Mouse (Mus musculus) spleen, adult 2 months (tissue): Measurements from ENCODE around the gene Coro6. TPM values are rescaled to one million over a fixed set of nuclear protein-coding genes. Genes with fewer than 3 reads are reported as not detected.

Experiments used
- DNase-seq, 2 experiments: peaks; one replicate each; pipeline versions ENCODE4 v3.0.0 to v3.0.0-alpha.2; 2012 to 2021; ENCODE audit warnings: low spot score in 2 of 2, low read depth in 1 of 2
- H3K27ac ChIP-seq: fragments of 200-500 bp; 2 replicates; pipeline ENCODE4 v1.5.1; 2012; ENCODE audit warnings: low read length, inconsistent platforms; ENCODE audit not compliant: insufficient read depth
- H3K27me3 ChIP-seq: fragments of 200-500 bp; 2 replicates; pipeline ENCODE4 v1.6.1; 2012; ENCODE audit warnings: mild to moderate bottlenecking, moderate library complexity, low read length, inconsistent platforms; ENCODE audit not compliant: control insufficient read depth, insufficient read depth
- H3K36me3 ChIP-seq: fragments of 200-500 bp; 2 replicates; pipeline ENCODE4 v1.6.1; 2012; ENCODE audit warnings: mild to moderate bottlenecking, low read length, inconsistent platforms; ENCODE audit not compliant: control insufficient read depth, insufficient read depth
- H3K4me1 ChIP-seq: fragments of 200-500 bp; 2 replicates; pipeline ENCODE4 v1.6.1; 2011; ENCODE audit warnings: inconsistent platforms; ENCODE audit not compliant: control insufficient read depth, insufficient read depth, insufficient read length
- H3K4me3 ChIP-seq: fragments of 200-500 bp; 2 replicates; pipeline ENCODE4 v1.5.1; 2011; ENCODE audit warnings: mild to moderate bottlenecking, inconsistent platforms; ENCODE audit not compliant: insufficient read depth, insufficient read length; ENCODE audit errors: extremely low read depth
- CTCF ChIP-seq: fragments of 200-500 bp; IDR thresholded peaks from 2 replicates; pipeline ENCODE4 v1.5.1; 2011; ENCODE audit warnings: mild to moderate bottlenecking, inconsistent platforms; ENCODE audit not compliant: insufficient read depth, insufficient read length, insufficient replicate concordance; ENCODE audit errors: extremely low read depth
- POLR2A ChIP-seq: fragments of 200-500 bp; IDR thresholded peaks from 2 replicates; pipeline ENCODE4 v1.6.1; 2011; ENCODE audit warnings: low read depth, low read length, inconsistent platforms
- WGBS: fragments of 180-500 bp; shearing (Covaris S2); methylation state at CpG from one replicate; pipeline ENCODE4 v1.1.7; 2018; 5-methylcytosine and 5-hydroxymethylcytosine counted together
- polyA plus RNA-seq: library from polyadenylated mRNA; depleted of rRNA; stranded (reverse); fragments of >200 nt; gene quantifications from 2 replicates; pipeline ENCODE4 v1.2.3, GENCODE M21; 2012

Coro6 gene
- polyA plus RNA-seq, 1 experiment: 1.1 TPM

DNA sequence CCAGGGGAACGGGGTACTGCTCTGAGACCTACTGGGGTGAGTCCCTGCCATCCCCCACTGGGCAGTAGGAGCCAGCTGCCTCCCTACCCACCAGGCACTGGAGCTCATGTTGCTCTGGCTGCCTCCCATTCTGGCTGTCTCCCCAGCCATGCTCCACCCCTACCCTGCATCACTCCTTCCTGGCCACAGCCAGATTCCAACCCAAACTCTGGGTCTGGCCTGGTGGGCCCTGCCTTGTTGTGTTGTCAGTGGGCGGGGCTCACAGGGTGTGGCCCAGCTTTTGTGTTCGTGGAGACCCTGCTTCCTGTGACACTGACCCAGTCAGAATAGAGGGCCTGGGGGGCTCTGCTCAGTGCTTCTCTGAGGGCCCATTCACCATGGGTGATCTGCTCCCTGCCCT is 41.3 kb downstream of the Coro6 start:
- H3K36me3 ChIP-seq: peaks cover 28% of the 10 kb centered on the region
- no peak for DNase-seq
- H3K4me1 ChIP-seq: no peaks in the 10 kb centered on the region; the same call in 1 of the 2 replicates
- no peaks in the 10 kb centered on the region for H3K27me3 ChIP-seq
- 82% methylated on average over 3 of the region's 3 CpGs for WGBS
- no peak for TF ChIP-seq CTCF
- TF ChIP-seq POLR2A: no peak
- no peak overlapping the region for H3K4me3 ChIP-seq
- H3K27ac ChIP-seq: no peak overlapping the region

DNA sequence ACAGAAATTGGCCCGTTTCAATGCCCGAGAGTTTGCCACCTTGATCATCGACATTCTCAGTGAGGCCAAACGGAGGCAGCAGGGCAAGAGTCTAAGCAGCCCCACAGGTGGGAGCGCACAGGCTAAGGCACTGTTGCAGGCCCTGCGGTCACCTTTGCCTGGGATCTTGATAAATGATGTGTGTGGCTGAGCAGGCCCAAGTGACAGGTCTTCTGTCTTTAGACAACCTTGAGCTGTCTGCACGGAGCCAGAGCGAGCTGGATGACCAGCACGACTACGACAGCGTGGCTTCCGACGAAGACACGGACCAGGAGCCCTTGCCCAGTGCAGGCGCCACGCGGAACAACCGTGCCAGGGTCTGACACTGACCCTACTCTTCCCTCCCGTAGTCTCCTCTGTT is 42.2 kb downstream of the Coro6 start:
- Histone ChIP-seq H3K4me1 (no peaks in the 10 kb centered on the region; the same call in 1 of the 2 replicates), H3K27me3 (no peaks in the 10 kb centered on the region), H3K4me3 (no peak overlapping the region), H3K27ac (no peak overlapping the region), H3K36me3 (peaks cover 28% of the 10 kb centered on the region)
- TF ChIP-seq CTCF (no peak), POLR2A (no peak)
- WGBS: 95% methylated on average over 19 of the region's 19 CpGs
- no peak for DNase-seq

DNA sequence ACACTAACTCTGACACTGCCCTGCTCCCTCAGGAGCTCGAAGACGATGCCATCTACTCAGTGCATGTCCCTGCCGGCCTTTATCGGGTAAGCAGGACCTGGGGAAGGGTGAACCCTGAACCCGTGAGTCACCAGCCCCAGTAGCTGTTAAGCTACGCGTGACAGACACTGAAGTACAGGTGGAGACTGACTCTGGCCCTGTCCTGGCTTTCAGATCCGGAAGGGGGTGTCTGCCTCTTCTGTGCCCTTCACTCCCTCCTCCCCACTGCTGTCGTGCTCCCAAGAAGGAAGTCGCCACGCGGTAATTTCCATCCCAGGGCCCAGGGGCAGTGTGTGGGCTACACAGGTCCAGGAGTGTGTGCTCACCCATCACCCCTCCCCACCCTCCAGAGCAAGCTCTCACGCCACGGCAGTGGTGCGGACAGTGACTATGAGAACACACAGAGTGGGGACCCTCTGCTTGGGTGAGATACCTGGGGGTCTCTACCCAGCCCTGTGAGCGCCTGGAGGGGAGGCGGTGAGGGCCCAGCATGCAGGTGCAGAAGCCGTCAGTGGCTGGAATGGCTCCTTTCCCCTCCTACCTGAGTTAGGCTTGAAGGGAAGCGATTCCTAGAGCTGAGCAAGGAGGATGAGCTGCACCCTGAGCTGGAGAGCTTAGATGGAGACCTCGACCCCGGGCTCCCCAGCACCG is 43.2 kb downstream of the Coro6 start:
- Histone ChIP-seq H3K36me3 (peaks cover 26% of the 10 kb centered on the region), H3K4me1 (no peaks in the 10 kb centered on the region; the same call in 1 of the 2 replicates), H3K4me3 (no peak overlapping the region), H3K27me3 (no peaks in the 10 kb centered on the region), H3K27ac (no peak overlapping the region)
- 93% methylated on average over 22 of the region's 22 CpGs for WGBS
- DNase-seq: no peak
- TF ChIP-seq POLR2A: no peak
- no peak for TF ChIP-seq CTCF

DNA sequence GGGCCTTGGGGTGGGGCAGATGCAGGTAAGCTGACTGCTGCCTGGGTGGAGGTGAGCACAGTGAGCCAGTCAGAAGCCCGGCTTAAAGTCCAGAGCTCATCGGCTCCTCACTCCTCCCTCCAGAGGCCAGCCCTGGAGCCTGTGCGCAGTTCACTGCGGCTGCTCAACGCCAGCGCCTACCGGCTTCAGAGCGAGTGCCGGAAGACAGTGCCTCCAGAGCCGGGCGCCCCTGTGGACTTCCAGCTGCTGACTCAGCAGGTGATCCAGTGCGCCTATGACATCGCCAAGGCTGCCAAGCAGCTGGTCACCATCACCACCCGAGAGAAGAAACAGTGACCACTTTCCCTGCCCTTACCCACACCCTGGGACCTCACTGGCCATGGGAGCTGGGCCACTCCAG is 44.1 kb downstream of the Coro6 start:
- H3K27ac ChIP-seq: no peak overlapping the region
- H3K4me1 ChIP-seq: no peaks in the 10 kb centered on the region; the same call in 1 of the 2 replicates
- H3K4me3 ChIP-seq: no peak overlapping the region
- 96% methylated on average over 14 of the region's 14 CpGs for WGBS
- H3K36me3 ChIP-seq: peaks cover 26% of the 10 kb centered on the region
- no peak for DNase-seq
- TF ChIP-seq POLR2A: no peak
- no peaks in the 10 kb centered on the region for H3K27me3 ChIP-seq

DNA sequence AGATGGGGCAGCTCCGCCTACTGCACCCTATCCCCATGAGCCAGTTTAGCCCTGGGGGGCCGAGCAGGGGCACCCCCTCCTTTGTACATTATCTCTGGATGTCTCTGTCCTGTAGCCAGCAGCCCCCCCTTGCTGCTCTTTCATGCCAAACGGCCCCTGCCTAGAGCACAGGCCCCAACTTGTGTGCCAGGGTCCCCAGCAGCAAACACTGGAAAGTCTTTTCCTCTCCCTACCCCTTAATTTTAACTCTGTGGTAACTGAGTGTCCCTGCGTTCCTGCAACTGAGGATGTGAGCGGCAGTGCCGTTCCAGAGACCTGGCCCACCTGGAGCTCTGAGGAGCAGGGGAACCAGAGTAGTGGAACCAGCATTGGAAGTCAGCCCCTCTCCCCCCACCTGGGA is 44.7 kb downstream of the Coro6 start:
- peaks cover 26% of the 10 kb centered on the region for H3K36me3 ChIP-seq
- H3K4me1 ChIP-seq: no peaks in the 10 kb centered on the region; the same call in 1 of the 2 replicates
- H3K27me3 ChIP-seq: no peaks in the 10 kb centered on the region
- H3K27ac ChIP-seq: no peak overlapping the region
- no peak for TF ChIP-seq POLR2A
- TF ChIP-seq CTCF: no peak
- 92% methylated on average over 6 of the region's 6 CpGs for WGBS
- H3K4me3 ChIP-seq: no peak overlapping the region
- DNase-seq: no peak

DNA sequence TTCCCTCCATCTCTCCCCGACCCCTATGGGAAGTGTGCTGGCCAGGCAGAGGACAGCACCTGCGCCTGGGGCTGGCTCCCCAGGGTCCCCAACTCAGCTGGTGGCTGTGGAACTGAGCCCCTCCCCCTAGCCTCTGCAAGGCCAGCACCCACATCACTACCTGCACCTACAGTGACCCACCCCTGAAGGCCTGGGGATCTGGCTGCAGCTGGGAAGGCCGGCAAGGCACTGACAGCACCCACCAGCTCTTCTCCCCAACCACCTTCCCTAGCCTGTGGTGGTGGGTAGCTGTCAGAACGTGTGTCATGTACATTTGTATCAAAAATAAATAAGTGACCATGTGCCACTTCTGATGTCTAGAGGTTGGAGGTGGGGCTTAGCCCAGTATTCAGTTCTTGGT is 45.2 kb downstream of the Coro6 start:
- no peak overlapping the region for H3K27ac ChIP-seq
- no peak for TF ChIP-seq CTCF
- DNase-seq: no peak
- H3K27me3 ChIP-seq: no peaks in the 10 kb centered on the region
- peaks cover 1% of the 10 kb centered on the region; the same call in 1 of the 2 replicates for H3K4me1 ChIP-seq
- peaks cover 26% of the 10 kb centered on the region for H3K36me3 ChIP-seq
- no peak overlapping the region for H3K4me3 ChIP-seq
- WGBS: 69% methylated on average over 4 of the region's 4 CpGs
